Mouse (Mus musculus): ENCODE data around the gene Adamts15. TPM values are rescaled to one million over a fixed set of nuclear protein-coding genes. Genes with fewer than 3 reads are reported as not detected.
A peak's percentile ranks its signal among the peaks of the same experiment; 100 is the strongest.

Gene Adamts15
- total RNA-seq (2021): 10 to 100 TPM in 1 of 2 experiments, 1 to 10 TPM in 1; 8.3 to 10.6 TPM

DNA sequence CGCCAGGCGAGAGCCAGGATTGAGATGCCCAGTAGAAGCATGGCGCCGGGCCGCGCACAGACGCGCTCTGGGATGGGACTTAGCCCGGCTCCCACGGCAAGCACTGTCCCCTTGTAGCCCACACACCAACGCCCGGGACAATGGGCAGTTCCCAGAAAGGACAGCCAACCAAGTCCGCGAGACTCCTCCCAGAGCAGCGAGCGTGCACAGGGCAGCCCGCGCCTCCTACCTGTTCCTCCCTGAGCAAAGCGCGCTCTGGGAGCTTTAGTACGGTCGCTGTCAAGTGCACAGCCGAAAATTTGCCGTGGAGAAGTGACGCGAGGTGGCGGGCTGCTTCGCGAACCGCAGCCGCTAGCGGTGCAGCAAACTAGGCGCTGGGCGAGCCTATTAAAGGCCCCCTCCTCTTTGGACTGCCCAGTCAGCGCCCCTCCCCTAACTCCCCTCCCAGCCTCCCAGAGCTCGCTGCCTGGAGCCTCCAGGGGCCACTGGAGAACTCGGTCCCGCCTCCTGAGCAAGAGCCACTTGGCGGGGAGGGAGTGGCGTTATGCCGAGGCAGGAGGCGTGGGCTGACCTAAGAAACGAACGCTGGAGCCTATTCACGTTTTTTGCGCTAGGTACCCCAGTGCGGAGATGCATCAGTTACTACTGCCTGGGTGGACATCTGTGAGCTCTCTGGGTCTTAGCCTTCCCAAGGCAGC, at the start of gene Adamts15:
Adamts15 (minus strand) TSS at position 256 of the 698 bp plus-strand sequence.
- DNase-seq (ENCODE audit: low spot score): peak; percentile 56
- intact Hi-C loops (cut with DNase I): loop anchor here (5.0 kb wide), 1 partner anchor 185 kb away; no protein-coding TSS in a partner anchor

DNA sequence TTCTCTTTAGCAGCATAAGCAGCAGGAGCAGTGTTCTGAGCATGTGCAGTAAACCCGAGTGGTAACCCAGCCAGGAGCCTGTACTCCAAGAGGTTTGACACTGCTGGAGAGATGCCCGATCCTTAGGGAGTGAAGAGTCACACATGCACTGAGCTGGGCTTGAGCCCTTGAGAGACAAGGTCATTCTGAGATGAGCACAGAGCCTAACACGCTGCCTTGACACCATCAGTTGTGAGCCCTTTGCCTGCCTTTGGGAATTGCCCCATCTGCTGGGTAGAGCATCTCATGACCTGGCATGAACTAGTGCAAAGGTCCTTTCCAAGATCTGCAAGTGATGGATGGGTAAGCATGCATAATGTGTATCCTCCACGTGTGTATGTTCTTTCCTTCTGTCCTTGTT, 49.7 kb upstream of the Adamts15 start:
- no peak for DNase-seq (ENCODE audit: low spot score)
- intact Hi-C loops (cut with DNase I): no loop called here

DNA sequence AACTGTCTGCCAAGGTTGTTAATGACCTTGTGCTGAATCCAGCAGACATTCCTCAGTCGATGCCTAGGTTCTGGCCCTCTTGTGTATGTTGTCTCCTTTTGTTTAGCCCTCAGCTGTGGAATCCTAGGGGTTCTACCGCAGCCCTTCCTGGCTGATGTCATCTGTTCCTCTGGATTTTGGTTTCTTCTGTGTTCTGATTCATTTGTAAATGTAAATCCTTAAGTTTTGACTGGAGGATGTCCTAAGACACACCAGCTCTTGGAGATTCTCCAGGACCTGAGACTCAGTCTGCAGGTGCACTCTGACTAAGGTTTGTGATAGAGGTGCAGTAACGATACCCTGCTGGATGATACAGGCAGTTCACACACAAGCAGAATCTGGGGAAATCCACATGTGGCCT, 47.7 kb upstream of the Adamts15 start:
- intact Hi-C loops (cut with DNase I): no loop called here
- DNase-seq (ENCODE audit: low spot score): no peak

DNA sequence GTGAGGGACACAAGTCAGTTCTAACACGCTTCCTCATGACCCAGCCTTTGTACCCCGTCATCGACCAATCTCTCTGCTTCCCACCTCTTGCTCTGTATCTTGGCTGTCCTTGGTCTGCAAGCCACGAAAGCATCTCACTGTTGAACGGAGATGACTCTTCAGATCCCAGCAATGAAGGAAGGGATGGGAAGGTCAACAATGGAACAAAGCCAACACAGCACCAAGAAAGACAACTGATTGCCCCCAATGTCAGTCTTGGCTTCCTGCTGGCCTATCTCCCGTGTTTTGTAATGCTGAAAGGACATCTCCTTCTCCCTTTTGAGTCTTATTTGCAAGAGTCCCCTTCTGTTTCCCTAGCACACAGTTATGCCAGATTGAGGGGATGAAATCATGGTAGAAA, 45.9 kb upstream of the Adamts15 start:
- intact Hi-C loops (cut with DNase I): no loop called here
- no peak for DNase-seq (ENCODE audit: low spot score)

DNA sequence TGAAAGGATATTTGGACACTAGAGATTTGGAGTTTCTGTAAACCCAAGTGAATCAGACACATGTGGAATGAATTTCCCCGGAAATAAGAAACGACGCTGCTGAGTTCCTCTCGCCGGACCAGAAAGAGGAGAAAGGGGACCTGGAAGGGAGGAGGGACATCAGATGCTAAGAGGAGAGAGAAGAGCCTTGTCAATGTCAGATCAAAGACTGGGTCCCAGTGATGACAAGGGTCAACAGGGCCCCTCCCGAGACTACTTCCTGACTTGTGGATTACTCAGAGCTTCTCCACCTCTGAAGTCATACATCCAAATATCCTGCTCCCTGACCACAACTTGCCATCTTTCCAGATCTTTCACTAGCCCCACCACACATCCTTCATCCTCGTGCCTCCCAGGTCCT, 44.6 kb upstream of the Adamts15 start:
- intact Hi-C loops (cut with DNase I): no loop called here

DNA sequence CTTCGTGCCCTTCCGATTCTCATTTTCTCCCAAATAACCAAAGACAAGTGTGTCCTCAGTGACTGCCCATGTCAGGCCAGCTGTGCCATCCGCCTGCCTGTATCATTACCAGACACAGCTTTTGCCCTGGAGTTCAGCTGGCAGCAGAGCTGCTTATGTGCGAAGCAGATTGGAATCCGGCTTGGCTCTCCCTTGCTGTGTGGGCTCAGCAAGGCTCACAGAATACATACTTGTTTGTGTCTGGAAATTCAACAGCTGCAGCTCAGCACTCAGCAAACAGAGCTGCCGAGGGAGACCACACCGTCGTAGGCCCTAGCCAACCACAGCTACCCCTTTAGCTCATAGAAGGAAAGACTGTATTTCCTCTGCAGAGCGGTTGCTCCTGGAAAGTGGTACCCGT, 42.4 kb upstream of the Adamts15 start:
- intact Hi-C loops (cut with DNase I): no loop called here
- no peak for DNase-seq (ENCODE audit: low spot score)

More for the DNA sequence above, 44.6 kb upstream of the Adamts15 start:
- no peak for DNase-seq (ENCODE audit: low spot score)

DNA sequence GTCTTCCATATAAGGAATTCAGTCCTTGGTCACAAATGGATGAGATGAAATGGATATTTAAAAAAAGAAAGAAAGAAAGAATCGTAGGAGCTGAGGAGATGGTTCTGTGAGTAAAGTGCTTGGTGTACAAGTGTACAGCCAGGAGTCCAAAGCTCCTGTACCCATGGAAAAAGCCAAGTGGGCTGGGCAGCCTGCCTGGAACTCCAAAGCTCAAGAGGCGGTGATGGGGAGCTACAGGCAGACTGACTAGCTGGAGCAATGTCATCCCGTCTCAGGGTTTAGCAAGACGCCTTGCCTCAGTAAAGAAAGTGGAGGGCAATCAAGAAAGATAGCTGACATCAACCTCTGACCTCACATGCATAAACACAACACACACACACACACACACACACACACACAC, 41.5 kb upstream of the Adamts15 start:
- intact Hi-C loops (cut with DNase I): no loop called here

DNA sequence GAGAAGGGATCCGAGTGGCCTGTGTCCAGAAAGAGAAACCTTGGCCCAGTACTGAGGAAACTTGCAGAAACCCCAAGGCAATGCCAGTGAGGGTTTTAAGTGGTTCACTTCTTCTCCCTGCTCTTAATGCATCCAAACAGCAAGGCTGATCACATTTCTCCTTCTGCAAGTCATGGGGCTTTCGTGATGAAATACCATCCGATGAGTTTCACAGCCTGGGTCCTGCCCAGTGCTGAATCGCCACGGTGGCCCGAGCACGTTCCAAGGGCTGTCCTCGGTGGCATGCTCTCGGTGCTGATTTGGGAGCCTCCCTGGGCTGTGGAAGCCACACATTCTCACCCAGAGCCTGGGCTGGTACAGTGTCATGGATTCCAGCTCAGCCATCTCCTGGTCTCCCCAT, 33.0 kb upstream of the Adamts15 start:
- intact Hi-C loops (cut with DNase I): no loop called here
- DNase-seq (ENCODE audit: low spot score): no peak

More for the DNA sequence above, 41.5 kb upstream of the Adamts15 start:
- no peak for DNase-seq (ENCODE audit: low spot score)

DNA sequence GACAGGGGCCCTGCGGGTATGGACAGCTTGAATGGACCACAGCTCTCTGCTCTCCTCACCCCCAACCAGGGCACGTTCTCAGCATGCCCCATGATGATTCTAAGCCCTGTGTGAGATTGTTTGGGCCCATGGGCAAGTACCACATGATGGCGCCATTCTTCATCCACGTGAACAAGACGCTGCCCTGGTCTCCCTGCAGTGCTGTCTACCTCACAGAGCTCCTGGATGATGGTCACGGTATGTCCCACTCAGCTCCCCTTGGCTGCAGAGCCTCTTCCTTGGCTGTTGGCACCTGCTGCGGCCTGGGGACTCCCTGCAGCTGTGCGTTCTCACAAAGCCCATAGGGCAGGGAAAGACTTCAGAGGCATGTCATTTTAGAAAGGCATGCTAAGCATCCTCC, 31.0 kb upstream of the Adamts15 start:
- DNase-seq (ENCODE audit: low spot score): no peak
- intact Hi-C loops (cut with DNase I): no loop called here

DNA sequence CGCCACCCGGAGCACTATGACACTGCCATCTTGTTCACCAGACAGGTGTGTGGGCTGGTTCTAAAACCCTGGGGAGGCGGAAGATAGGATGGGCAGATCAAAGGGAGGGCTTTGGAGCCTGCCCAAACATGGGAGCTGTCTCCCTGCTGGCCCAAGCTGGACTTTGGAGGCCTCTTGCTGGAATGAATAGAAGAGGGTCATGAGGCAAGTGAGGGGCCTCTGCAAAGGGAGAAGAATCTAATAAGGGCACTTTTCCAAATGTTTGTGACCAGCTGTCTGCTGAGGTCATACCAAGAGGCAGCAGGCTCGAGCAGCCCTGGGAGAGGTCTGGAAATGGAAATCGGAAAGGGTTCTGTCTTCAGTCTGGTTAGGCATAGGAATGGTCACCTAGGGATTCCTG, 29.2 kb upstream of the Adamts15 start:
- no peak for DNase-seq (ENCODE audit: low spot score)
- intact Hi-C loops (cut with DNase I): no loop called here

DNA sequence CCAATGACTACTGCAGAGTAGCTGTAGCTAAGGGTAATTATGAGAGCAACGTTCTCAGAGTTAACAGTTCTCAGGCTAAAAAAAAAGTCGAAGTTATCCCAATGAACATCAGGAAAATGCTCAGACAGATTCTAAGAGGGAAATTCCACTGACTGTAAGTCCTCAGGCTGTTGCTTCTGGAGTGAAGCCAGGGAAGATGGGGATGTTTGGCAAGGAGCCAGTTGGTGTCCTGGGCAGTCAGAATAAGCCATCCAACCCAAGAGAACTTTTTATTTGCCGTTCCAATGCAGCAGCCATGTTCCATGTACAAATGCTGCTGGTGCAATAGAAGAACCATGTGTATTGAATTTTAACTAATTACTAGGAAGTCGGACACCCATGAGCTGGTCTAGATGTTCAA, 28.3 kb upstream of the Adamts15 start:
- intact Hi-C loops (cut with DNase I): no loop called here
- no peak for DNase-seq (ENCODE audit: low spot score)

DNA sequence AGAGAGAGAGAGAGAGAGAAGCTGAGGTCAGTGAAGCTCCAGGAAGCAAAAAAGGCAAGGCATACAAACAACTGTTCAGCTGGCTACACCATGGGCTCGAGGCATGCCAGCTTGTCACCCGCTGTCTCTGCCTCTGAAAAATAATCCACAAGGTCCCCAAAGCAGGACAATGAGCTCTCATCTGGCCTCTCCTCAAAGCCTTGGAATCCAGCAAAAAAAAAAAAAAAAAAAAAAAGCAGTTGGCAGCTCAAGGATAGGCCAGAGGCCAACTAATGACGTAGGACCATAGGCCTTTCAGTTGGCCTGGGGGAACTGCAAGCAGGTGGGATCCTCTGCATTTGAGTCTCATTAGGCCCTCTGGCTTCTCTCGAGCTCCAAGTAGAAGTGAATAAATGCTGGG, 27.7 kb upstream of the Adamts15 start:
- intact Hi-C loops (cut with DNase I): no loop called here
- no peak for DNase-seq (ENCODE audit: low spot score)

DNA sequence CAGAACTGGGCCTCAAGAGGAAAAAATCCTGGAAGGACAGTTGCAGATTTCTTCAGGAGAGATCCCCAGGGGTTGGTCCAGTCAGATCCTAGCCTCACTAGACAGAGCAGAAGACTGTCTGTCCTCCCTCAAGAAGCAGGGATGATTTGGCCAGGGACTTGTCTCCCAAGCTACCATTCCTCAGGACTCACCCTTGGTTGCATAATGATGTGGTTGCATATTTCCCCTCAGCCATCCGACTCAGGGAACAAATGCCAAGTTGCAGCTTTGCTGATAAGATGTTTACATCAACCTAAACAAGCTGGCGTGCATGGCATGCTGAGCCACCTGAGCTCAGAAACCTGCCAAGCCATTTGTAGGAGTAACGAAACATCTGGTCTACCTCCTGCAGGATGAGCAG, 27.2 kb upstream of the Adamts15 start:
- no peak for DNase-seq (ENCODE audit: low spot score)
- intact Hi-C loops (cut with DNase I): no loop called here

DNA sequence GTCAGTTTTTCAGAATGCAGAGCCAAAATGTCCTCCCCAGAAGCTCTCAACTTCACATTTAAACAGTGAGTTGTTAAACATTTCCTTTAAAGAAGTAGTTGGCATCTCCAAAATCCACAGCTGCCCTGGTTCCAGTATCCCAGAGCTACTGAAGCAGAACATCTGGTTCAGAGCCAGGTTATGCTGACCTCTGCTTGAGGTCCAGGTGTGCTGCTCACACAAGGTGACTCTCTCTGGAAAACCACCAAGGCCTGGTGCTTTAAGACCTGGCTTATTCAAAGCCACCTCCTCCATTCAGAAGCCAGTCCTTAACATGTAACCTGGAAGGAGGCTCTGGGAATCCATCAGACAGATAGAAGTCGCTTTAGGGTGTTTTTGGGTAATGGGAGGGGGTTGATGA, 23.0 kb upstream of the Adamts15 start:
- DNase-seq (ENCODE audit: low spot score): no peak
- intact Hi-C loops (cut with DNase I): no loop called here

DNA sequence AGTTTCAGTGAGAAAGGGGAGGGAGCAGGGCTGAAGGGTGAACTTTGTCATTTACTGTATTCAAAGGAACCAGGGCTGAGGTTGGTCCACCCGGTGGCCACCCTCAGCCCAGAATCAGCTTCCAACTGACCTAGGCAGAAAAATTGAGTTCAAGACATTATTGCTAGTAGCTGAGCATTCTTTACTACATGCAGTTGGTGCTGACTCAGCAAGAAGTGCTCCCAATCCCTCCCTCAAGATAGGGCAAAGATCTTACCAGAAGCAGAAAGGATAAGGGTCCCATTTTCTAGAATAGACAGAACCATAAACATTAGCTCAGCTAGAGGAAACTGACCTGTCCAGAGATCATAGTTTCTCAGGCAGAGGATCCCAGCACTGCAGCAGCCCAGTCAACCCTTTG, 22.0 kb upstream of the Adamts15 start:
- intact Hi-C loops (cut with DNase I): no loop called here
- DNase-seq (ENCODE audit: low spot score): no peak

DNA sequence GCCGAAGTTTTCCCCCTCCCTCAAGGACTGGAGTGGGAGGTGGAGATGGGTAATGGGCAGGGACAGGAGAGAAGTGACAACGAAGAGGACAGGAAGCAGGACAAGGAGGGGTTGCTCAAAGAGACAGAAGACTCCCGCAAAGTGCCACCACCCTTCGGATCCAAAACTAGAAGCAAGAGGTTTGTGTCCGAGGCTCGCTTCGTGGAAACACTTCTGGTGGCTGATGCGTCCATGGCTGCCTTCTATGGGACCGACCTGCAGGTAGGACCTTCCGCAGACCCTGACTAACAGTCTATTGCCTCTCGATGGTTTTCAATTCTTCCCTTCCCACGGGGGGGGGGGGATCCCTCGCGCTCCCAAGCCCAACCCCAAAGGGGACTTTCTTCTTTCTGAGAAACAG, 21.1 kb upstream of the Adamts15 start:
- intact Hi-C loops (cut with DNase I): no loop called here
- DNase-seq (ENCODE audit: low spot score): no peak

DNA sequence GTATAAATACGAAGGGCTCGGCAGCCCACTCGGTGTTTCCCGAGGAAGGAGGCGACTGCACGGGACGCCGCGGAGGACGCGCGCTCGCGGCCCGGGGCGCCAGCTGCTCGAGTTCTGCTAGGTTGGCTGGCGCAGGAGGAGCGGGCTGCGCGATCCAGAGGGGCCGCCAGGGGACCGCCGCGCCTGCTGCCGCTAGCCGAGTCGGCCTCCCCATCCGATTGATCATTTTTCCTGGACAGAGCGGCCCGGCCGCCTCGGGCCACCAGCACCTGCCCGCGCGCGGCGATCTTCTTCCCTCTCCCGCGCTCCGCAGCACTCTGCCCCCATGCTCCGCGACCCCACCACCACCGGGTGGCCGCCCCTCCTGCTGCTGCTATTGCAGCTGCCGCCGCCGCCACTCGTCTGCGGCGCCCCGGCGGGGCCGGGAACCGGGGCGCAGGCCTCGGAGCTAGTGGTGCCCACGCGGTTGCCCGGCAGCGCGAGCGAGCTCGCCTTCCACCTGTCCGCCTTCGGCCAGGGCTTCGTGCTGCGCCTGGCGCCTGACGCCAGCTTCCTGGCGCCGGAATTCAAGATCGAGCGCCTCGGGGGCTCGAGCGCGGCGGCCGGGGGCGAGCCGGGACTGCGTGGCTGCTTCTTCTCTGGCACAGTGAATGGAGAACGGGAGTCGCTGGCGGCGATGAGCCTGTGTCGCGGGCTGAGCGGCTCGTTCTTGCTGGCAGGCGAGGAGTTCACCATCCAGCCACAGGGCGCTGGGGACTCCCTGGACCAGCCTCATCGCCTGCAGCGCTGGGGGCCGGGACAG, 20.5 kb upstream of the Adamts15 start, which contains the start of gene Adamts8:
Adamts8 (plus strand) TSS at position 51 of the 802 bp plus-strand sequence.
- no peak for DNase-seq (ENCODE audit: low spot score)
- intact Hi-C loops (cut with DNase I): no loop called here

DNA sequence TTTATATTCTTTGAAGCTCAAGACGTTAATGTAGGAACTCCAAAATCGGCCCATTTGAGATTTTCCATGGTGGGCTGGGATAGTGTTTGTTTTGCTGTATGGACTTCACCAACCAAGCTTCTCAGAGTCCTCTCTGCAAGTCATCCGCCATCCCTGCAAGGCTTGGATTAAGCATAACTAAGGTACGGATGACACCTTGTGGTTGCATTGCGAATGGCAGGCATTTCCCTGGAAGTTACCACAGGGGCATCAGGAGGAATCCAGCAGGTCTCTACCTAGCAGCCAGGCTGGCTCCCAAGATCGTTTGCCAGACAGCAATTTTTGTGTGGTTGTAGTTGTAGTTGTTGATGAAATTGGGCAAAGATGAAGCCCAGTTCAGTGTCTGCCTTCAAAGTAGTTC, 18.1 kb upstream of the Adamts15 start:
- intact Hi-C loops (cut with DNase I): loop anchor here (1.0 to 2.0 kb wide), 3 partner anchors 142 to 502 kb away; no protein-coding TSS in a partner anchor
- DNase-seq (ENCODE audit: low spot score): peak; percentile 54

DNA sequence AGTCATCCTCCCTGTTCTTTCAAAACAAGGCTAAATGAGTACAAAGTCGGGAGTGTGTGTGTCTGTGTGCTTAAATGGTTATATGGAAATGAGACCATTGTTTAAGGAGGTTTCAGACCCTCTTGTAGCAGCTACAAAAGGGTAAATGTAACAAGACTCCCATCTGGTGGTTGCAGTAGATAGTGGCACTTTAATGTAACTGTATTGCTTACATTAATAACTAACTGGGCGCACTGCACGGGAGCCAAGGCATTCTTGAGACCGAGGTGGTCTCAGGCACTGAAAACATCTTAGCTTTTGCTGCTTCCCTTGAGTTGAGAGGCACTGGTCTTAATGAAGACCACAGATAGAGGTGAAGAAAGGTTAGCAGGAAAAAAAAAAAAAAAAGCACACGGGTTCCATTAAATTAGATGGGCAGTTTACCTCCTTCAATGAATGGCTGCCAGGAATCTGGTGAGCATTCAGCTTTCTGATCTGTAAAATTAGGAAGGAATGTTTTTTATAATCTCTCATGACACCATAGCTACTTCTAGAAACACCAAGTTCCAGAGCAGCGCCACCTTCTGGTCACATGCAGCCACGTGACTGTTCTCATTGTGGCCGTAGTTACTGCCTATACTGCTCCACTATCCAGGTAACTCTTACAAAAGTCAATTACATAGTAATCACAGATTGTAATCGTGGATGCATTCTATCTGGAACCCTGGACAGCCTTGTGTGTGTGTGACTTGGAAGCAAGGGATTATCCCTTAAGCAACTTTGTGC, 14.6 kb upstream of the Adamts15 start:
- intact Hi-C loops (cut with DNase I): loop anchor here (1.0 to 2.0 kb wide), 2 partner anchors 202 to 374 kb away; no protein-coding TSS in a partner anchor
- DNase-seq (ENCODE audit: low spot score): no peak

DNA sequence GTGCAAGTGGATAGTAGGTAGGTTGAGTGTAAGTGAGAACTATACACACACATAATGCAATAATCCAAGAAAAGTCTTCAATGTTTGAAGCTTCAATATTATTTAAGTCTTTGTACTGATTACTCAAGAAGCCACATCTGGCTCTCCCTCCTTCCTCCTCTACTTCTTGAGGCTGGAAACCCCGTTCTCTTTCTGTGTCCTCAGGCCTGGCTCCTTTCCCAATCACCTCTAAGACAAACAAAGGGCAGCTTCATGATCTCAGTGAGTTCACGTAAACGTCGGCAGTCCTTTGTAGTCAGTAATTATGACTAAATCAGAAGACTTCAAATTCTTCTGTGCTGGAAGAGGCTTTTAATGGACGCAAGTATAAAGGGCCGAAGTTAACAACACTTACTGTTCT, 12.6 kb upstream of the Adamts15 start:
- intact Hi-C loops (cut with DNase I): no loop called here
- DNase-seq (ENCODE audit: low spot score): no peak
